8 mouse cellular contexts compared by ENCODE assay signal in the genomic region with DNA sequence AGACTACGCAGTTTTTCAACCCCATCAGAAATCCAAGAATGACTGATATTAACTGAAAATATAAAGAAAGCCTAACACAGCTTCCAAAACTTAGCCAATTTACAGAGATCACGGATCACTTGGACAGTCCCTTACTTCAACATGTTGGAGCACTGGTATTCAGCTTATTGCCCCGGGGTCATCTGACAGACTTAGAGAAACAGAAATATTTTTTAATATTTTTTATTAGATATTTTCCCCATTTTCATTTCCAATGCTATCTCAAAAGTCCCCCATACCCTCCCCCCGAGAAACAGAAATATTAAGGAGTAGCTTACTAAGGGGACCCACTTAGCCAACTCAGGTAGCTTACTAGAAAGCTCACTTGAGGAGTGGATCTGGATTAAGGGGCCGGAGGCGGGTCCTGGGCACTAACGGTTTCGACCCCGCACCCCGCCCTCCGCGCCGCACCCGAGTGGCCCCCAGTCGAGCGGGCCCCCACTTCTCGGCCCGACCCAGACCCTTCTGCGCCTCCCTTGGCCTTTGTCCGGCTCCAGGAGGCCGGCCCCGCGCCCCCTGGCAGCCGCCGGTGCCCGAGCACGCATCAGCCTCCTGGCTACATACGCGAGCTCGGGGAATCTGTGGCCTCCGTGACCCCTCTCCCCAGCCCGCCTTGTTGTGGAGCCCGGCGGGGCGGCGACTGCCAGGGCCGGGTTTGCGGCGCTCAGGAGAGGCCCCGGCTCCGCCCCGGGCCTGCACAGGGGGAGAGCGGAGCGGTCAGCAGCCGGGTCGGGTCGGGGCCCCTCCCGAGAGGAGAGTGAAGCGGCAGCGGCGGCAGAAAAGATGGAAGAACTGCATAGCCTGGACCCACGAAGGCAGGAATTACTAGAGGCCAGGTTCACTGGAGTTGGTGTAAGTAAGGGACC. TPM values are rescaled to one million over a fixed set of nuclear protein-coding genes. Genes with fewer than 3 reads are reported as not detected.
DNase-seq lines count a peak whose midpoint lies in the region; ATAC-seq and TF ChIP-seq lines count a peak whose summit lies in the region.
"Not testable (repeated sequence)": the region's sequence is repeated elsewhere in the genome, so short reads cannot be mapped to it uniquely, and the experiment has no call there.

No protein-coding gene starts in this region.

- 0 out of 2 replicates have a peak overlapping the region, but pooled peaks have one; percentile 5 for H3K27ac ChIP-seq in forebrain, embryonic 15.5 days (replicated peaks)
- H3K27ac ChIP-seq in liver, embryonic 15.5 days (replicated peaks): peak overlapping the region; percentile 33; the same call in 1 of the 2 replicates
- peak overlapping the region; percentile 60 for H3K27ac ChIP-seq in midbrain, embryonic 16.5 days (ENCODE audit: low read length)
- peak overlapping the region; percentile 92 for H3K27ac ChIP-seq in testis, adult 2 months (ENCODE audit: control insufficient read depth, insufficient read depth, low read depth, low read length)

- DNase-seq in adrenal gland, adult (ENCODE audit: inconsistent age in 2 of 2, low spot score in 1 of 2): peak; percentile 71 to 87
- peak; percentile 35 to 47 for DNase-seq in cerebellum, postnatal 36 days
- DNase-seq in heart, postnatal 36 days: peak; percentile 63 to 69
- DNase-seq in kidney, postnatal 10 days: peak; percentile 63

- peak overlapping the region; percentile 67 for H3K9ac ChIP-seq in forebrain, embryonic 15.5 days (replicated peaks)
- H3K9ac ChIP-seq in liver, embryonic 15.5 days: peak overlapping the region; percentile 64
- H3K9ac ChIP-seq in midbrain, embryonic 16.5 days (ENCODE audit: low read depth, low read length): peak overlapping the region; percentile 85

- peaks cover 18% of the 10 kb centered on the region; the same call in 1 of the 2 replicates for H3K9me3 ChIP-seq in forebrain, embryonic 15.5 days
- not testable (repeated sequence) for H3K9me3 ChIP-seq in liver, embryonic 15.5 days (replicated peaks); midbrain, embryonic 16.5 days (replicated peaks; ENCODE audit: control insufficient read depth, low read length, poor library complexity, severe bottlenecking)

- not testable (repeated sequence) for H3K4me1 ChIP-seq in forebrain, embryonic 15.5 days; liver, embryonic 15.5 days (replicated peaks); midbrain, embryonic 16.5 days (ENCODE audit: control insufficient read depth, insufficient read depth, low read length); testis, adult 2 months (ENCODE audit: control insufficient read depth, insufficient read depth, low read length)

- TF ChIP-seq POLR2A in testis, adult 2 months (IDR thresholded peaks at IDR 0.05; ENCODE audit: control insufficient read depth, low read depth, low read length): not testable (repeated sequence)

- peak overlapping the region; percentile 46 for H3K4me3 ChIP-seq in forebrain, embryonic 15.5 days
- peak overlapping the region; percentile 61 for H3K4me3 ChIP-seq in liver, embryonic 15.5 days (replicated peaks)
- H3K4me3 ChIP-seq in midbrain, embryonic 16.5 days (ENCODE audit: low read depth, low read length): peak overlapping the region; percentile 57
- H3K4me3 ChIP-seq in testis, adult 2 months (ENCODE audit: control insufficient read depth, low read depth, low read length): peak overlapping the region; percentile 85

- not testable (repeated sequence) for H3K36me3 ChIP-seq in forebrain, embryonic 15.5 days; liver, embryonic 15.5 days (replicated peaks); midbrain, embryonic 16.5 days (ENCODE audit: control insufficient read depth, insufficient read depth, low read length); testis, adult 2 months (ENCODE audit: control insufficient read depth, insufficient read depth, low read length)

- not testable (repeated sequence) for TF ChIP-seq CTCF in testis, adult 2 months (IDR thresholded peaks at IDR 0.05; ENCODE audit: control insufficient read depth, insufficient read depth, insufficient replicate concordance, low read depth, low read length)

- intact Hi-C loops in heart, postnatal 36 days (cut with DNase I): loop anchor here (5.0 to 10.0 kb wide), 2 partner anchors 36 to 402 kb away; partner anchors contain the start of gene Zfp933

- not testable (repeated sequence) for H3K27me3 ChIP-seq in forebrain, embryonic 15.5 days; liver, embryonic 15.5 days; midbrain, embryonic 16.5 days (ENCODE audit: control insufficient read depth, insufficient read depth, low read depth, low read length); testis, adult 2 months (ENCODE audit: control insufficient read depth, insufficient read depth, low read length)

- 7% methylated on average over 52 of the region's 52 CpGs for WGBS in forebrain, embryonic 15.5 days
- WGBS in liver, embryonic 15.5 days (ENCODE audit: insufficient replicate concordance): 7% methylated on average over 52 of the region's 52 CpGs
- 9% methylated on average over 52 of the region's 52 CpGs for WGBS in midbrain, embryonic 16.5 days

- peak overlapping the region; percentile 78 for H3K4me2 ChIP-seq in forebrain, embryonic 15.5 days (replicated peaks)
- peak overlapping the region; percentile 85 for H3K4me2 ChIP-seq in liver, embryonic 15.5 days
- H3K4me2 ChIP-seq in midbrain, embryonic 16.5 days (ENCODE audit: low read length): peak overlapping the region; percentile 90

- ATAC-seq in forebrain, embryonic 15.5 days (replicated peaks): peak; percentile 95
- ATAC-seq in liver, embryonic 15.5 days (ENCODE audit: insufficient read depth): peak; percentile 99
- ATAC-seq in midbrain, embryonic 16.5 days: peak; percentile 96

RNA-seq across cellular contexts. Expression of gene Zfp982, which starts 49.3 kb away (rescaled TPM):
- polyA plus RNA-seq in forebrain, embryonic 15.5 days (2015; fragmentation: Nextera tagmentation; extraction: Ambion mirVana): 1.7 and 2.7 TPM in 2 replicates
- total RNA-seq in heart, postnatal 36 days (2021): 1 to 10 TPM; 8.2 to 9.1 TPM
- 1.5 and 1.7 TPM in 2 replicates for polyA plus RNA-seq in liver, embryonic 15.5 days (2015; fragmentation: Nextera tagmentation; extraction: Ambion mirVana)
- polyA plus RNA-seq in midbrain, embryonic 16.5 days (2015; fragmentation: Nextera tagmentation; extraction: Ambion mirVana): 3.7 and 5.0 TPM in 2 replicates
- 1.4 and 1.5 TPM in 2 replicates for polyA plus RNA-seq in testis, adult 2 months (2012; rRNA removed)

Comparison
In these comparisons a context has a peak if more than half of its experiments do, and no peak if none do; other contexts are left out.
1. Peak in every context shown above with its lines: DNase-seq, ATAC-seq, H3K4me3 ChIP-seq and H3K27ac ChIP-seq.
2. H3K27ac ChIP-seq: peak in every context shown above with its lines; median percentile 92 in testis, adult 2 months; 60 in midbrain, embryonic 16.5 days; 33 in liver, embryonic 15.5 days; 5 in forebrain, embryonic 15.5 days.